Mouse (Mus musculus): ENCODE measurements at regions not wholly inside any gene's neighbourhood (a gene's known extent, or its start where the extent isn't known, plus 50 kb on each side); places are given as distances from the start of the nearest gene placed in this dataset.

DNA sequence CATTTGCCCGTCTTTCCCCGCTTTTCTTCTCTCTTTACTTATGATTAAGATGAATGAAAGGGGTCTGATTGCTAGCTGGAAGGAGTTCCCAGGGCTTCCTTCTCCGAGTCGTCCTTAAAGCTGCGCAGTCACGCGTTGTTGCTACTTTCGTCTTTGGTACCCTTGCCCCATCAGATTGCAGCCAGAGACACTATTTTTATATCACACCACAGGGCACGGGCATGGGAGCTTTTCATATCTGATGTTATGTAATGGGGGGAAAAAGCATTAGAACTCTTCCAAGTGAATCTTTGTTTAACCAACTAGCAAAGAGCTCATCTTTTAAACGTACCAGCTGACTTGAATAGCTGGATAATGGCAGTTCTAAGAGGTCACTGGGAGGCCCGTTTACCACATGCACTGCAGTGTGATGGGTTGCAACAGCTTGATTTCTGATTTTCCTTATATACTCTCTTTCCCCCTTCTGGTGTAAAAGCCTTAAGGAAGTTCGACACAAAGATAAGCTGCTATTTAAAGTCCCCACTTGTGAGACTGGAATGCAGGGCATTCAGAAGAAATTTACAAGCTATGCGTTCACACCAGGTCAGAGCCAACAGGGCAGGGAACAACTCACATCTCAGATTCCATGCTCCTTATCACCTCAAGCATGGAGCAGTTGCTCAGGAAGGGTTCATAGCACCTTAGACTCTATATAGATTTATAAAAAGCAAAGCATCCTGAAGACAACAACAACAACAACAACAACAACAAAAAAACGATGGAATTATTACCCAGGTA, 55.5 kb upstream of the Prickle1 start:
- DNase-seq (ENCODE audit: low read depth, low spot score), result peak; percentile 8

DNA sequence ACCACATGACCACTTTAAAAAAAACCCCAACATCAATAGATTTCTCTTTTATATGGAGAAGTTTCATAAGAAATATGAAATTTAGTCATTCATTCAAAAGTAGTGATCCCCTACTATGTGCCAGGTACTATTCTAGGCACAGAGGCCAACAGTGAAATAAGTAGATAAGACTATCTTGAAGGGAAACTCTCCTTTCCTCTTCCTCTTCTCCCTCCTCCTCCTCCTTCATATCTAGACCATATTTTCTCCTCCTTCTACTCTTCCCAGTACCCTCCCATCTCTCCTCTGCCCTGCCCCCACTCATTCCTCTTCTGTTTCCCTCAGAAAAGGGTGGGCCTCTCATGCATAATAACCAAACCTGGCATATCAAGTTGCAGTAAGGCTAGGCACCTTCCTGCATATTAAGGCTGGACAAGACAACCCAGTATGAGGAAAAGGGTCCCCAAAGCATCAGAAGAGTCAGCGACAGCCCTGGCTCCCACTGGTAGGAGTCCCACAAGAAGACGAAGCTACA, 54.4 kb upstream of the Prickle1 start:
- no peak for DNase-seq (ENCODE audit: low read depth, low spot score)

- no peak for DNase-seq (ENCODE audit: low read depth, low spot score)
Measured at GRCm38 (mm10) chr15:93648646-93649045, 53.0 kb upstream of the Prickle1 start.

GRCm38 (mm10) chr15:93646820-93647219, 51.1 kb upstream of the Prickle1 start:
- DNase-seq (ENCODE audit: low read depth, low spot score), result no peak

- DNase-seq (ENCODE audit: low read depth, low spot score), result no peak
Measured at GRCm38 (mm10) chr15:93645950-93646349, 50.3 kb upstream of the Prickle1 start.
